Mouse (Mus musculus) Patski (cell line): Measurements from ENCODE around the gene Plp2. TPM values are rescaled to one million over a fixed set of nuclear protein-coding genes. Genes with fewer than 3 reads are reported as not detected.

Experiments
- ATAC-seq: fragments of 100-300 bp; one replicate; pipeline ENCODE4 v1.8.0; 2021
- CTCF ChIA-PET: fragments of 350-600 bp; sonication (Branson Sonifier 250); formaldehyde crosslinking; loops from one replicate; lab custom pipeline; 2022; ENCODE audit warnings: inconsistent platforms; lab: Charles Lee
- POLR2A ChIA-PET: fragments of 350-600 bp; sonication (Branson Sonifier 250); formaldehyde crosslinking; loops from one replicate; lab custom pipeline; 2022; ENCODE audit warnings: antibody characterized with exemption, inconsistent platforms; lab: Charles Lee
- DNase-seq: peaks from one replicate; pipeline ENCODE4 v3.0.0-alpha.2; 2011; ENCODE audit warnings: low read depth, low spot score
- H3K27me3 ChIP-seq: fragments of 371-371 bp; one replicate; pipeline ENCODE4 v1.5.1; 2021
- CTCF ChIP-seq: fragments of 100-300 bp; IDR thresholded peaks from one replicate; pipeline ENCODE4 v1.5.1; 2021
- in situ Hi-C: fragments of 300-500 bp; cut with MboI; formaldehyde crosslinking; loops from 3 replicates; pipeline ENCODE4 v1.11.1; 2018; ENCODE audit warnings: low pct_unique_long_range_greater_than_20kb, mixed read lengths
- polyA plus RNA-seq: library from polyadenylated mRNA; unstranded; gene quantifications from one replicate; pipeline ENCODE4 v1.2.3, GENCODE M21; 2021

Gene Plp2
- polyA plus RNA-seq, 1 experiment from 2014 or later: 124 TPM

DNA sequence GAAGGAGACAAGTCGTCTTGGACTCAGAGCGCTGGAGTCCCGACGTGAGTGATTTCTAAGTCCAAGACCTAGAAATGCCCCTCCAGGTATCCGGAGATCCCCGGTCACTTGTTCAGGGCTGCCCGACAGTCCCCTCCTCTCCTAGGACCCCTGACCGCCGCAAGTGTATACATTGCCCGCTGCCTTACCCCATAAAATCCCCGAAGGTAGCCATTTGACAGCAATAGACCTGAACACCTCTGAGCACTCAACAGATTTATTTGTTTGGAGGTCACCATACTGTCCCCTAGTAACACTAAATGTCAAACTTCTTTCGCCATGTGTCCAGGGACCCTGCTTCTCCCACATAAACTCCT lies 8.8 kb upstream of the Plp2 start:
- no peak for ATAC-seq
- DNase-seq: no peak
- in situ Hi-C loops: no loop called here
- ChIA-PET CTCF (interaction anchor here (1.0 kb wide), 1 partner anchor 211 kb away, joined by 3 read pairs; no protein-coding TSS in a partner anchor), POLR2A (no interaction called here)
- peaks cover 20% of the 10 kb centered on the region for H3K27me3 ChIP-seq
- TF ChIP-seq CTCF: no peak

DNA sequence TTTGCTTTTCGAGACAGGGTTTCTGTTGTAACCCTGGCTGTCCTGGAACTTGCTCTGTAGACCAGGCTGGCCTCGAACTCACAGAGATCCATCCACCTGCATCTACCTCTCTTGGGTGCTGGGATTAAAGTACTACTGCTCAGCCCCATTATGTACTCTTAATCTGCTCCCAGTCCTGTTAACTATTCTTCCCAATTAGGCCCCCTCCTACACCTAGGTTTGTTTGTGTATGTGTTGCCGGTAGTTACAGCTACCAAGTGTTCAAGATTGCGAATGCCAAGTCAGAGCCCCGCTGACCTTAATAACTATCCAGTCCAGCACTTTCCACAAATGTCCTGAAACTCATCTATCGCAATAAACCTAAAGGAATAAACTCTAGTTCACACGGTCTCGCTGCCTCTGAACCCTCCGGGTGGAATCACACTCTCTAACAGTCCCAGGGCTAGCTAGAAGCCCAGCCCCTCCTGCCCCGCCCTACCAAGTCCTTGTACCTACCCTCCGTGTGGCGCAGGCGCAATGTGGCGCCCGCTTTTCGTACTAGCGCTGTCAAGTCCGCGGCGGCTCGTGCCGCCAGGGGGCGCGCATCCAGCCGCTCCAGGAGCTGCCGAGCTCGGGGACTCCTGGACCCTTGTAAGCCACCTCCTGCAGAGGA lies 8.3 kb upstream of the Plp2 start:
- no peak for TF ChIP-seq CTCF
- CTCF ChIA-PET: interaction anchor here (0.9 to 1.0 kb wide), 2 partner anchors 14 to 211 kb away, joined by 3 read pairs; no protein-coding TSS in a partner anchor

DNA sequence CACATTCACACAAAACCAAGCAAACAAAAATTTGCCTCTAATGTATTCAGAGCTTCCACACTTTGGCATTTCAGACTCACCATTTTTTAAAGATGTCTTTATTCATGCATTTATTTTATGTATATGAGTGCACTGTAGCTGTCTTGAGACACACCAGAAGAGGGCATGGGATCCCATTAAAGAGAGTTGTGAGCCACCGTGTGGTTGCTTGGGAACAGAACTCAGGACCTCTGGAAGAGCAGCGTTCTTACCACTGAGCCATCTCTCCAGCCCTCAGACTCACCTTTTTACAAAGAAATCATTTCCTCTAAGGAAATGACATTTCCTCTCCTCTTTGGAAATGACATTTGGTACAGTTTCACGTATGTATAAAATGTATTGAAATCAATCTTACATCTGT lies 7.8 kb upstream of the Plp2 start:
- in situ Hi-C loops: no loop called here
- no peak for TF ChIP-seq CTCF
- CTCF ChIA-PET: interaction anchor here (0.9 to 1.0 kb wide), 2 partner anchors 15 to 210 kb away, joined by 3 read pairs; no protein-coding TSS in a partner anchor
- POLR2A ChIA-PET: no interaction called here
- no peak for ATAC-seq
- H3K27me3 ChIP-seq: peaks cover 20% of the 10 kb centered on the region
- no peak for DNase-seq

More for the DNA sequence above, 8.3 kb upstream of the Plp2 start:
- in situ Hi-C loops: no loop called here
- ATAC-seq: peak; percentile 92
- POLR2A ChIA-PET: no interaction called here
- DNase-seq: peak; percentile 41
- peaks cover 20% of the 10 kb centered on the region for H3K27me3 ChIP-seq

GRCm38 (mm10) chrX:7675001-7675380 lies 3.8 kb upstream of the Plp2 start:
- no peak for TF ChIP-seq CTCF
- ChIA-PET CTCF (no interaction called here), POLR2A (no interaction called here)
- no peak for DNase-seq
- in situ Hi-C loops: no loop called here
- ATAC-seq: no peak
- H3K27me3 ChIP-seq: peaks cover 7% of the 10 kb centered on the region

DNA sequence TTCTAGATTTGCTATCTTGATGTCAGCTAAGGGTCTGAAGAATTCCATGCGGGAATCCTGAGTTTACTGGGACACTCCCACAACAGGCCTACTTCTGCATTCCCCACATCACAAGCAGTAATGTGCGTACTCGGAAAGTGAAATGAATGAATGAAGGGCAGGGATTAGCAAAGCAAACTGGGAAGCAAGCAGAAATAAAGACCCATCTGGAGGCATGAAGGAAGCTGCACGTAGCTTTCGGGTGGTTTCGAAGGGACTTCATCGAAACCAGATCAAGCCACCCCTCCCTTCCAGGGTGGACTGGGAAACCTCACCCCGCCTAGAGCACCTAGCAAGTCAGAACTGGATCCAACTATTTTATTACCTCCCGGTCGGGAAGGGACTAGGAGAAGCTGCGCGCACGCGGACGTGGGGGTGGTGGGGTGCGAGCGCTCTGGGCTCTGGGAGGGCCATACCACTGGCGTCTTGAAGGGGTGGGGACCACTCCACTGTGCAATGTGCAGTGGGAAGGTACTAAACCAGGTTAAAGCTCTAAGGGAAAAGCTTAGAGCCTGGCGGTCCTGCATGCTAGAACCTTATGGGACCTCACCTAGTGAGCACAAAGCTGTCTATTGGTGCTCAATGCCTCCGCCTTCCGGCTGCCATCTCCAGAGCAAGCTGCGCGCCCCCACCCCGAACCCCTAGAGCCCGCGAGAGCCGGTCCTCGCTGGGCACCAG lies 3.3 kb upstream of the Plp2 start:
- in situ Hi-C loops: no loop called here
- CTCF ChIA-PET: no interaction called here
- POLR2A ChIA-PET: no interaction called here
- no peak for TF ChIP-seq CTCF
- peaks cover 7% of the 10 kb centered on the region for H3K27me3 ChIP-seq
- DNase-seq: no peak
- no peak for ATAC-seq

DNA sequence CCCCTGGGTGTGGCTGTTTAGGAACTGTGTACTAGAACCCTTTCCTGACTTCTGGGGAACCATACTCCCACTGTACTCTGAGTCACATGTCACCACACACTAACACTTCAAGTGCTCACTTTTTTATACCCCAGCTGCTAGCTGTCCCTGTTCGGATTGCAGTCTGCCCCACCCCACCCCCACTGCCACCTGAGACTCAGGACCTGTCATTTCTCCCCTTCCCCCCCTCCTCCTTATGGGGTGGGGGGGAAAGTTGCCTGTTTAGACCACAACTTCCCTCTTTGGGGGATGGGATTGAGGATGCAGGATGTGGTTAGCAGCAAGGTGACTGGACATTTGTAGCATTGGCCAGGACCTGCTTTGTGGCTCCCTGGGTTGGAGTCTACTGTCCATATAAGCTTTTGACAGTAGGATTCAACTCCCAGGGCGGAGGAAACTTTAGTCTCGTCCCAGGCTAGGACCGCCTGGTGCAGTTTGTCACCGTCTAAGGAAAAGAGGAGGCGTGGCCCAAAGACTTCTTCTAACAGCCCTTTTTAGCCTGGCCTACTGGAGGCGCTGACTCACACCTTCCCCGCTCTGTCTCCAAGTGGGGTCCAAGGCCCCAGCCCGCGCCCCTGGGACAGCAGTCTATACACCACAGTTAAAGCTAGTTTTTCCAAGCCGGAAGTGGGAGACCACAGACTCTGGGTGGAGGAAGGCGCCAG lies 2.5 kb upstream of the Plp2 start:
- CTCF ChIA-PET: no interaction called here
- in situ Hi-C loops: no loop called here
- H3K27me3 ChIP-seq: peaks cover 4% of the 10 kb centered on the region
- DNase-seq (no peak), ATAC-seq (no peak)
- POLR2A ChIA-PET: no interaction called here
- TF ChIP-seq CTCF: no peak

DNA sequence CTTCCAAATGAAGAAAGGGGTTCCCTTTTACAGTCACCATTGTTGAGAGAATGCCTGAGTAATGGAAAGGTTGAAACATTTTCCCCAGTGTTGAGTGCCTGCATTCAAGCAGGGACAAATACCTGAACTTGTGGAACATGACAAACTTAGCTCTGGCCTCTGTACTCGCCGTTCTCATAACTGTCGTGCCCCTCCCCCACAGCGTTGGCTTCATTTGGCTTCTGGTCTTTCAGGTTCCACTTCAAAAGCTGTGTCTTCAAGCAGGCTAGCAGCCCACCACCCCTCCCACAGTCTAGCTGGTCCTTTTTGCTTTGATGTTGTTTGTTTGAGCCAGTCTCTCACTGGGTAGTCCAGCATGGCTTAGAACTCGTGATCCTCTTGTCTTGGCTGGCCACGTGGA lies 1.5 kb upstream of the Plp2 start:
- ChIA-PET CTCF (no interaction called here), POLR2A (no interaction called here)
- H3K27me3 ChIP-seq: no peaks in the 10 kb centered on the region
- DNase-seq: no peak
- ATAC-seq: no peak
- TF ChIP-seq CTCF: no peak
- in situ Hi-C loops: no loop called here

GRCm38 (mm10) chrX:7670390-7670881 lies 754 bp downstream of the Plp2 start:
- TF ChIP-seq CTCF: no peak
- ChIA-PET POLR2A (interaction anchor here (1.1 to 1.4 kb wide), 2 partner anchors 16 to 22 kb away, joined by 3 to 6 read pairs; no protein-coding TSS in a partner anchor), CTCF (interaction anchor here (1.0 kb wide), 1 partner anchor 46 kb away, joined by 3 read pairs; no protein-coding TSS in a partner anchor)
- peak; percentile 19 for DNase-seq
- in situ Hi-C loops: no loop called here
- no peaks in the 10 kb centered on the region for H3K27me3 ChIP-seq
- ATAC-seq: peak; percentile 33

- CTCF ChIA-PET: no interaction called here
- DNase-seq (no peak), ATAC-seq (no peak)
- no peaks in the 10 kb centered on the region for H3K27me3 ChIP-seq
- in situ Hi-C loops: no loop called here
- no peak for TF ChIP-seq CTCF
- POLR2A ChIA-PET: no interaction called here
Measured at GRCm38 (mm10) chrX:7665739-7666502, 5.3 kb downstream of the Plp2 start.

DNA sequence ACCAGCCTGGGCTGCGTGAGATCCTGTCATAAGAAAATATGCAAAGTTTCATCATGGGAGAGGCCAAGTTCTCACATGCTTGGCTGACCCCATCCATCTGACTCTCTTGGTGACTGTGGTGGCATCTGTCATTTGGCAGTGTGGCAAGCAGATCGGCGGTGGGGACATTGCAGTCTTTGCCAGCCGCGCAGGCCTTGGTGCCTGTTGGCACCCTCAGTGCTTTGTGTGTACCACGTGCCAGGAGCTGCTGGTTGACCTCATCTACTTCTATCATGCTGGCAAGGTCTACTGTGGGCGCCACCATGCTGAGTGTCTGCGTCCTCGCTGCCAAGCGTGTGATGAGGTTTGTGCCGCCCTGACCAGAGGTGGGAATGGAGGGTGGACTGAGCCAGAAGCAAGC lies 6.4 kb downstream of the Plp2 start:
- ChIA-PET POLR2A (no interaction called here), CTCF (no interaction called here)
- ATAC-seq: no peak

More for the DNA sequence above, 6.4 kb downstream of the Plp2 start:
- no peak for TF ChIP-seq CTCF
- in situ Hi-C loops: no loop called here
- no peaks in the 10 kb centered on the region for H3K27me3 ChIP-seq
- DNase-seq: no peak
